Mouse (Mus musculus): ENCODE measurements at regions not wholly inside any gene's neighbourhood (a gene's known extent, or its start where the extent isn't known, plus 50 kb on each side); places are given as distances from the start of the nearest gene placed in this dataset.

DNA sequence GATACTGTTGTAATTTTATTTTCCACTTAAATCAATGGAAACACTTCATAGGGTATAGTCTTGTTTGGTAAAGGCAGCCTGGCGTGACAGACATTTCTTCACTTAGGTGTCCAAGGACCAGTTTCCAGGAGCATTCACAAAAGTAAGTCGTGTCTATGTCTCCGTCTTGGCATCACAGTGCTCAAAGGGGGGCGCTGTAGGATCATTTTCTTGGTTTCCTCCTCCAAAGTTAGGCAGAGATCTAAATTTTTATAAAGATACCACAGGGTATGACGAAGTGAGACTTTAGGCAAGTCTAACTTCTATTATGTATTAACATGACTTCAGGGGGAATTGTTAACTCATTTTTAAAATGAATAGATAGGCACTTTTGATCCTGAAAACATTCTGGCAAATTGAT is 79.1 kb downstream of the Llph start:
- TF ChIP-seq POLR2A (IDR thresholded peaks at IDR 0.05; ENCODE audit: insufficient read length, low read depth) (no peak), USF1 (IDR thresholded peaks at IDR 0.05; ENCODE audit: low read depth) (no peak), POLR2AphosphoS2 (IDR thresholded peaks at IDR 0.05; ENCODE audit: insufficient read length, low read depth) (no peak), MAX (IDR thresholded peaks at IDR 0.05; ENCODE audit: low read depth) (no peak), TCF12 (IDR thresholded peaks at IDR 0.05; ENCODE audit: insufficient read depth, poor library complexity, severe bottlenecking) (no peak), CEBPB (IDR thresholded peaks at IDR 0.05; ENCODE audit: insufficient read depth, poor library complexity, severe bottlenecking) (no peak), E2F4 (IDR thresholded peaks at IDR 0.05; ENCODE audit: insufficient read depth) (no peak)

Measured in myocyte (in vitro differentiated cells).